Mouse (Mus musculus) forebrain, embryonic 12.5 days (tissue): ENCODE measurements around the gene Fbln1. TPM values are rescaled to one million over a fixed set of nuclear protein-coding genes. Genes with fewer than 3 reads are reported as not detected.

Experiments used
- ATAC-seq: fragments of 200-750 bp; cut with Nextera tagmentation; 2 replicates; pipeline ENCODE4 v1.8.0; 2017; ENCODE audit warnings: moderate TSS enrichment; ENCODE audit not compliant: low FRiP score
- H3K27ac ChIP-seq: fragments of 300-500 bp; sonication (generic); 2 replicates; pipeline ENCODE4 v1.5.1; 2016; ENCODE audit warnings: mild to moderate bottlenecking
- H3K27me3 ChIP-seq: fragments of 300-500 bp; sonication (generic); 2 replicates; pipeline ENCODE4 v1.6.1; 2016; ENCODE audit warnings: mild to moderate bottlenecking
- H3K36me3 ChIP-seq: fragments of 300-500 bp; sonication (generic); replicated peaks from 2 replicates; pipeline ENCODE4 v1.6.1; 2016; ENCODE audit warnings: mild to moderate bottlenecking
- H3K4me1 ChIP-seq: fragments of 300-500 bp; sonication (generic); 2 replicates; pipeline ENCODE4 v1.6.1; 2016
- H3K4me2 ChIP-seq: fragments of 300-500 bp; sonication (generic); 2 replicates; pipeline ENCODE4 v1.6.1; 2016; ENCODE audit warnings: mild to moderate bottlenecking, moderate library complexity
- H3K4me3 ChIP-seq: fragments of 300-500 bp; sonication (generic); replicated peaks from 2 replicates; pipeline ENCODE4 v1.5.1; 2016; ENCODE audit warnings: mild to moderate bottlenecking
- H3K9ac ChIP-seq: fragments of 300-500 bp; sonication (generic); 2 replicates; pipeline ENCODE4 v1.6.1; 2016; ENCODE audit warnings: mild to moderate bottlenecking
- H3K9me3 ChIP-seq: fragments of 300-500 bp; sonication (generic); 2 replicates; pipeline ENCODE4 v1.6.1; 2016
- WGBS: fragments of 180-500 bp; shearing (Covaris S2); methylation state at CpG from one replicate; pipeline ENCODE4 v1.1.7; 2016; 5-methylcytosine and 5-hydroxymethylcytosine counted together
- polyA plus RNA-seq: library from polyadenylated mRNA; unstranded; fragments of >200 nt; fragmentation: Nextera tagmentation; extraction: Ambion mirVana; gene quantifications from 2 replicates; pipeline ENCODE4 v1.2.1, GENCODE M21; 2016

Gene Fbln1
- polyA plus RNA-seq, 1 experiment from 2014 or later: 112 TPM

DNA sequence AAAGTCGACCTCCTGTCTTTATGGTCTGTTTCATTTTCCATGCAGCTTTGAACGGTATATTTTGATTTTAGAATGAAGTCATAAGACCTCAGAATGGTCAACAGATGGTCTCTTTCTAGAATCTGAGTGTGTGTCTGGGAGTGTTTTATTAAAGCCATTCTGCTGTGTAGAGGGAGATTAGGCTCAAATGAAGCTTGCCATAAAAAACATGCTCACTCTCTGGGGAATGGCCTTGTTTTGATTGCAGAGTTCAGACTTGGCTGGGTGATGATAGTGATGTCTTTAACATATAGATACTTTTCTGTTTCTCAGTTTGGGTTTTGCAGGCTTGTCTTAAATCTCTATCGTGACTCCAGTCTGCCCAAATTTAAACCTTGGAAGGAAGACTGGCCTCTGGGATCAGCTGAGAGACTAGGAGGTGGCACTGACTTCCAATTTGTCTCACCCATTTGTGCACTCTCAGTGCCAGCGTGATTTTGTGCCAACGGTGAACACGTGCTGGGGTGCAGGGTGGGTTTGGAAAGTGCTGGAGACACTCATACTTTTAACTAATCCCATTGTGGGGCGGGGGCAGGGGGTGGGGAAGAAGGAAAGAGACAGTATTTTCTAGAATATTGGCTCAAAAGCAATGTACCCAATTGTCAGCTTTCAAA, 26.1 kb upstream of the Fbln1 start:
- Histone ChIP-seq H3K36me3 (no peaks in the 10 kb centered on the region), H3K4me1 (no peaks in the 10 kb centered on the region), H3K4me3 (no peak overlapping the region), H3K9me3 (no peaks in the 10 kb centered on the region), H3K9ac (no peak overlapping the region), H3K27me3 (no peaks in the 10 kb centered on the region), H3K4me2 (no peak overlapping the region), H3K27ac (no peak overlapping the region)
- ATAC-seq: no peak
- WGBS: 83% methylated on average over 7 of the region's 7 CpGs

DNA sequence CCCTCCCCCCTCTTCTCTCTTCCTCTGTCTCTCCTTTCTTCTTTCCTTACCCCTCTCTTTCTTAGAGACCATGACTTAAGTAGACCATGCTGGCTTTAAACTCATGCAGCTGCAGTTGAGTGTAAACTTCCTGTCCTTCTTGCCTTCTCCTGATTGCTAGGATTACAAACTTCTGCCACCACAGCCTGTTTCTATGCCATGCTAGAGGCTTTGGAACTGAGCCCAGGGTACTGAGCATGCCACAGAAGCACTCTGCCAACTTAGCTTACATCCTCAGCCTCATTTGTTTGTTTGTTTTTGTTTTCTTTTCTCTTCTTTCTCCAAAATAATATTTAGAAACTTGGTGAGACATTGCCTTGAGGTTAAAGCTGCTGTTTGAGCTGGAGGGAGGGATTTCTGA, 25.4 kb upstream of the Fbln1 start:
- Histone ChIP-seq H3K36me3 (no peaks in the 10 kb centered on the region), H3K9ac (no peak overlapping the region), H3K27ac (no peak overlapping the region), H3K9me3 (no peaks in the 10 kb centered on the region), H3K4me1 (no peaks in the 10 kb centered on the region), H3K4me2 (no peak overlapping the region), H3K27me3 (no peaks in the 10 kb centered on the region), H3K4me3 (no peak overlapping the region)
- no peak for ATAC-seq

DNA sequence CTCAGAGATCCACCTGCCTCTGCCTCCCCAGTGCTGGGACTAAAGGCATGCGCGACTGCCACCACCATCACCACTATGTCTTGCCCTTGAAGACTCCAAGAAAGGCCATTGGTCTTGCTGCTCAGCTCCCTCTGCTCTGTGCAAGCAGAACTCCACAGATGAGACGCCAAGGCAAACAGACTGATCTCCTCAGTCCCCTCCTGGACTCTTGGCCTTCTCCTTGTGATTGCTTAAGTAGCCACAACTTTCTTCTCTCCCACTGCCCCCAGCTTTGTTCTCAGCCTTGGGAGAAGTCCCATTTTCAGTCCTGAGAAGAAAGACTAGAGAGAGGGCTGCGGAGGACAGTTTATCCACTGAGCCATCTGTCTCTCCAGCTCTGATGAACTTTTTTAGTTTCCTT, 23.7 kb upstream of the Fbln1 start:
- H3K27ac ChIP-seq: no peak overlapping the region
- WGBS: 92% methylated on average over 4 of the region's 4 CpGs
- no peak overlapping the region for H3K9ac ChIP-seq
- no peak overlapping the region for H3K4me3 ChIP-seq
- no peaks in the 10 kb centered on the region for H3K27me3 ChIP-seq
- H3K4me1 ChIP-seq: no peaks in the 10 kb centered on the region
- no peak overlapping the region for H3K4me2 ChIP-seq
- no peaks in the 10 kb centered on the region for H3K36me3 ChIP-seq
- H3K9me3 ChIP-seq: no peaks in the 10 kb centered on the region
- ATAC-seq: no peak

DNA sequence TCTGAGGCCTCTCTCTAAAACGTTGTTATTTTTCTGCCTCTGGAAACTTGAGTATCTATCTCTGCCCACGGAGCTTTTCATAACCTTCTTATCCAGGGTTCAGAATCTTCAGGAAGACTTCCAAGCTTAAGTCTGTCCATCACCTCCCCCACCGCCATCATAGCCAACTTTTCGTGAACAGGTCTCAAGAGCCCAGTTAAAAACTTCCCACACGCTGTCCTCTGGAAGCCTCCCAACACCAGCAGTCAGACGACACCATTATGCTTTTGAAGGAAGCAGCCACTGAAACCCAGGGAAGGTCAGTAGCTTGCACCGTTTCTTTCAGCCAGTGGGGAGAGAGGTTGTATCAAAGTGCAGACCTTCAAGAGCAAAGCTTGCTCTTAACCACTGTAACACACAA, 18.8 kb upstream of the Fbln1 start:
- Histone ChIP-seq H3K4me1 (no peaks in the 10 kb centered on the region), H3K4me2 (no peak overlapping the region), H3K27me3 (no peaks in the 10 kb centered on the region), H3K36me3 (no peaks in the 10 kb centered on the region), H3K9ac (no peak overlapping the region), H3K27ac (no peak overlapping the region), H3K9me3 (no peaks in the 10 kb centered on the region), H3K4me3 (no peak overlapping the region)
- 89% methylated on average over 7 of the region's 7 CpGs for WGBS
- no peak for ATAC-seq

DNA sequence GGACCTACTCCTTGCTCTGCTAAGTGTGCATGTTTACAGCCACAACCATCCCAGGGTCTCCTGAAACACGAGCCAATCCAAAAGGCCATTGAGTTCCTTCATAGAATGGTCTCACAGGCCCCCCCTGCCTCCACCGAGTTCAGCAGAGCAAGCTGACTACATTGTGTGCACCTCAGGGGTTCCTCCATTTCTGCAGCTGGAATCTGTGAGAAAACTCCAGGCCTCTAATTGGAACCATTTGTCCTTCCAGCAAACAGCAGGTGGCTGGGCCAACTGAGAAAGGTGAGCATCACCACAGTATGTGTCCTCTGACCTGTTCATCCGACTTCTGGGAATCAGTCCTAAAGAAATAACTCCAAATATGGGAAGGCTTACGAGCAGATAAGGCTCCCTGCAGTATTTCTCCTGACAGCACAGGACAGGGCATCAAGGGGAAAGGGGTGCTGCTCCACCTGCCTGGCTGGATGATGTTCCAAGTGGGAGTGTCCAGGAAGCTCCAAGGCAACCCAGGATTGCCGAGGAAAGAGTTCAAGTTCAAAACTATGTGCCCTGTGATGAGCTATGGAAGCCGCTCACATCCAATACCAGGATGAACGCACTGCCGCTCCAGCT, 17.5 kb upstream of the Fbln1 start:
- ATAC-seq: no peak
- 49% methylated on average over 8 of the region's 8 CpGs for WGBS
- Histone ChIP-seq H3K9ac (no peak overlapping the region), H3K4me2 (no peak overlapping the region), H3K27ac (no peak overlapping the region), H3K36me3 (no peaks in the 10 kb centered on the region), H3K27me3 (no peaks in the 10 kb centered on the region), H3K9me3 (no peaks in the 10 kb centered on the region), H3K4me1 (no peaks in the 10 kb centered on the region), H3K4me3 (no peak overlapping the region)

DNA sequence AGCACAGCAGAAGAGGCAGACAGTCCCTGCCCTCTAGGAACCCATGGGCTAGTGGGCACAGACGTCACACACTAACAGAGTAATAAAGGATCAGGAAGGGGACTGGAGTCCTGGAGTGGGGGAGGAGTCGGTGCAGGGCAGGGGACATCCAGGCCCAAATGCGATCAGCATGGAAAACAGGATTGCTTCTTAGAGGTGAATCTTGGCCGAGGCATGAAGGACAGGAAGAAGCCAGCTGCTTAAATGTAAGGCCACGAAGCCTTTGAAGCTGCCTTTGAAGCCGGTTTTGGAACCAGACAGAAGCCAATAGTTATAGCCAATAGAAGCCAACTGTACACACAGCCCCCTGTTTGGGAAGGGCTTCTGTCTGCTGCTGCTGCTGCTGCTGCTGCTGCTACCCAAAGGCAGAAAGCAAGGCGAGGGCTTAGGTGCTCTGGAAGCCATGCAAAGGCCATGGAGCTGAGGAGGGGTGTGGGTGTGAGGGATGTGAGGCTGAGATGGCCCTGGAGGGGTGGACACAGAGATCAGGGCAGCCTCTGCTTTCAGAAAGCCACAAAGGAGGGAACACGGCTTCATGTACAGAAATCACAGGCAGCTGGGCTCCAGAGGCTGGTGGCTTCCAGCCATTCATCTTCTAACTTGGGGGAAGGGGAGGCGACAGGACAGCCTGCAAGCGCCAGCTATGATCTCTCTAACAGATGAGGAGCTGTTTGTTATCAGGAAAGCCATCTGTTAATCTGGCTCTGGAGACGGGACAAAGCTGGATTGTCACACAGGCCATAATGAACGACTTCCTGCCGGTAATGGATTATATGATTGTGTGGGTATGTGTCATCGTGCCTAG, 5.1 kb upstream of the Fbln1 start:
- no peak for ATAC-seq
- Histone ChIP-seq H3K9me3 (no peaks in the 10 kb centered on the region), H3K4me2 (no peak overlapping the region), H3K4me1 (peaks cover 12% of the 10 kb centered on the region), H3K27me3 (peaks cover 32% of the 10 kb centered on the region), H3K27ac (peak overlapping the region; percentile 63), H3K4me3 (no peak overlapping the region), H3K36me3 (no peaks in the 10 kb centered on the region), H3K9ac (no peak overlapping the region)
- 54% methylated on average over 14 of the region's 14 CpGs for WGBS

DNA sequence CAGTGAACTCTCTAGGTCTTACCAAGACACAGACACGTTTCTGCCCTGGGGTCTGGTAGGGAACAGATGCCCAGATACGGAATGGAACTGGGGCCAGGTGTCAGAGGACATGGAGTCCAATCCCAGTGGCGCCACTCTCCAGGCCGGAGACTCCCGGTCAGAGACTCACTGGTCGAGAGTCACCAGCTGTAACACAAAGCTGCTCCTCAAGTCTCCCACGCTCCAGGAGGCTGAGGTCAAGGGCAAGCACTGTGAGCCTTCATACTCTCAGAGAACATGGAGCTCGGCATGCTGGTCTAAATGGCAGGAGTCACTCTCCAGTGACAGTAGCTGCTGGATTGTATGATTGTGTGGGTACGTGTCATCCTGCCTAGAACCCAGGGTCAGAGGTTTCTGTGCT, 3.5 kb upstream of the Fbln1 start:
- H3K36me3 ChIP-seq: no peaks in the 10 kb centered on the region
- no peak overlapping the region for H3K27ac ChIP-seq
- no peak for ATAC-seq
- peaks cover 32% of the 10 kb centered on the region for H3K27me3 ChIP-seq
- H3K9me3 ChIP-seq: no peaks in the 10 kb centered on the region
- no peak overlapping the region for H3K4me3 ChIP-seq
- H3K9ac ChIP-seq: no peak overlapping the region
- 84% methylated on average over 9 of the region's 9 CpGs for WGBS
- H3K4me1 ChIP-seq: peaks cover 24% of the 10 kb centered on the region
- H3K4me2 ChIP-seq: no peak overlapping the region

DNA sequence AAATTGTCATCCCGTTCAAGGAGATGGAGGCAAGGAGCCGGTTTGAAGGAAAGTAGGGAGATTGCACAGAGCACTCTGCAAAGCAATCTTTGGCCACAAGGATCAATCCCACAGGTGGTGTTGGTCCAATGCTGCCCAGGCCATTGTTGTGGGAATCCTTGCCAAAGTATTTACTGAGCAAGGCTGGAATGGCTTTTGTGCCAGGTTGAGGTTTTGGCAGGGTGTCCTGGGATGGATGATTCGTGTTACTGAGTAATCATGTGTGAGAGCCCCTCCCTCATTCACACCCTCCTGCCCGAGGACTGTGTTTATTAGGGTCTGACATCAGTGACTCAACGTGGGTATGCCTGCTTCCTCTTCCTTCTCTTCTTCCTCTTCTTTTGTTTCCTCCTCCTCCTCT, 3.0 kb upstream of the Fbln1 start:
- no peak overlapping the region for H3K9ac ChIP-seq
- H3K4me1 ChIP-seq: peaks cover 30% of the 10 kb centered on the region
- H3K4me2 ChIP-seq: no peak overlapping the region
- peaks cover 32% of the 10 kb centered on the region for H3K27me3 ChIP-seq
- no peak overlapping the region for H3K27ac ChIP-seq
- no peaks in the 10 kb centered on the region for H3K36me3 ChIP-seq
- ATAC-seq: no peak
- H3K9me3 ChIP-seq: no peaks in the 10 kb centered on the region
- no peak overlapping the region for H3K4me3 ChIP-seq
- WGBS: 64% methylated on average over 5 of the region's 5 CpGs

DNA sequence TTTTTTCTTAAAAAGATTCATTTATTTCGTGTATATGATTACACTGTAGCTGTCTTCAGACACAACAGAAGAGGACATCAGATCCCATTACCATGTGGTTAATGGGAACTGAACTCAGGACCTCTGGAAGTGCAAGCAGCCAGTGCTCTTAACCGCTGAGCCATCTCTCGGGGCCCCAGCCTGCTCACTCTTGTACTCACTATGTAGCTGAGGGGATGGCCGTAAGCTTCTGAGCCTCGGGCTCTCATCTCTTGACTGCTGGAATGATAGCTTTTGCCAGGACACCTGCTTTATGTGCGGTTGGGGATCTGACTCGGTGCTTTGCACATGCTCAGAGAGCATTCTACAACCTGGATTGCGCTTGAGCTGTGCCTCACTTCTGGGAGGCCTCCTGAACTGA, 1.4 kb upstream of the Fbln1 start:
- Histone ChIP-seq H3K27ac (no peak overlapping the region), H3K36me3 (peaks cover 4% of the 10 kb centered on the region), H3K4me3 (no peak overlapping the region), H3K4me2 (no peak overlapping the region), H3K9ac (no peak overlapping the region), H3K9me3 (0 out of 2 replicates have a peak, but pooled peaks cover 4% of the 10 kb centered on the region), H3K27me3 (peaks cover 32% of the 10 kb centered on the region), H3K4me1 (peaks cover 39% of the 10 kb centered on the region)
- no peak for ATAC-seq
- 44% methylated on average over 8 of the region's 8 CpGs for WGBS

DNA sequence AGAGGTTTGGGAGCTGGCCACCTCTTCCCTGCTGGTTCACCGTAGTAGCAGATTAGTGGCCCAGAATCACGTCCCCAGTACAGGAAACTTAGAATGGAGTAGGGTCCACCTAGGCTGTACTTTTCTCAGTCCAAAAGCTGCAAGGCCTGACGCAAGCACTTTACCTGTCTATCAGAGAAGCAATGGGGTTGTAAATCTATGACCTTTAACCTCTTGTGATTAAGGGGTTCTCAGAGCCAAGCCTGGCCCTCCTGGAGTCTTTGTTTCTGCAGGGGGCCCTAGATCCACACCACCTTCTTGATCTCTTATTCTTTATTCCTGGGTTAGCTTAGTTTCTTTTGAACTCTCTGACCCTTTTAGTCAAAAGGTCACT, 940 bp downstream of the Fbln1 start:
- ATAC-seq: no peak
- peaks cover 25% of the 10 kb centered on the region for H3K36me3 ChIP-seq
- WGBS: 3% methylated on average over 3 of the region's 3 CpGs
- peaks cover 9% of the 10 kb centered on the region; the same call in 1 of the 2 replicates for H3K9me3 ChIP-seq
- peak overlapping the region; percentile 88 for H3K4me2 ChIP-seq
- peaks cover 32% of the 10 kb centered on the region for H3K27me3 ChIP-seq
- H3K9ac ChIP-seq: peak overlapping the region; percentile 88
- peak overlapping the region; percentile 88 for H3K27ac ChIP-seq
- peaks cover 30% of the 10 kb centered on the region for H3K4me1 ChIP-seq
- peak overlapping the region; percentile 64 for H3K4me3 ChIP-seq

DNA sequence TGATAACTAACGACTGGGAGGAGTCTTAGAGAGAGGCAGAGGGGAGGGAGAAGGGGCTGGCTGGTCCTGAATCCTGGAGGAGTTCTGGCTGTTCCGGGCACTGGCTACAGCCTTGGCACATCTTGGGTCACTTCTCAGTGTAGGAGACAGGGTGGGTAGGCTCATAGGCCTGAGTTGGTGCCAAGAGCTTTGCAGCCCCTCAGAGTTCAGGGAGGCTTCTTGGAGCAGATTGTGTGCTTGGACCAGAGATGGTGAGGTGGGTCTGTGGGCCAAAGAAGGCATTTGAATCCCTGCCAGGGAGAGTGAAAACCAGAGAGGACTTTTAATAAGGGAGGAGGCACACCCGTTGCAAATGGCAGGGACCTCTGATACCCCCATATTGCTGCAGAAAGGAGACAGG, 1.3 kb downstream of the Fbln1 start:
- Histone ChIP-seq H3K4me2 (peak overlapping the region; percentile 88), H3K27me3 (peaks cover 30% of the 10 kb centered on the region), H3K4me3 (peak overlapping the region; percentile 64), H3K36me3 (peaks cover 29% of the 10 kb centered on the region), H3K9me3 (peaks cover 9% of the 10 kb centered on the region; the same call in 1 of the 2 replicates), H3K27ac (peak overlapping the region; percentile 88), H3K4me1 (peaks cover 30% of the 10 kb centered on the region), H3K9ac (peak overlapping the region; percentile 88)
- 1% methylated on average over 3 of the region's 3 CpGs for WGBS
- no peak for ATAC-seq

DNA sequence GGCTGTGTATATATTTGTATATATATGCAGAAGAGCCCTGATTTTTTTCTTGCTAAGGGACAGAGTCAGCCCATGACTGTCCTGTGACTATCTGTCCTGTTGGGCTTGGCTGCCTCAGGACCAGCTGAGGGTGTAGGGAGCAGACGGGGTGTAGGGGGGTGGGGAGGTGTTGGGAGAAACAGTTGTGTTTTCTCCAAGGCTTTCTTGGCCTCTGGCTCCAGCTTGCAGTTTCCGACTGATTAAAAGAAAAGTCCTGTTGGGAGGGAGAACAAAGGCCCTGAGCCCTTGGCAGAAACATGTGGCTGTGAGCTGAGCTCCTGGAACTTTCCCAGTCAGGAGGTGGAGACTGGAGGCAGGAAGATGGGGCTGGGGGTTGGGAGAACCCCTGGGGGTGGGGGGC, 2.0 kb downstream of the Fbln1 start:
- H3K4me2 ChIP-seq: peak overlapping the region; percentile 88
- peak; percentile 28; the same call in 1 of the 2 replicates for ATAC-seq
- H3K9me3 ChIP-seq: peaks cover 9% of the 10 kb centered on the region; the same call in 1 of the 2 replicates
- WGBS: 0% methylated on average over 2 of the region's 2 CpGs
- H3K4me3 ChIP-seq: peak overlapping the region; percentile 64
- peak overlapping the region; percentile 88 for H3K27ac ChIP-seq
- peaks cover 30% of the 10 kb centered on the region for H3K4me1 ChIP-seq
- H3K9ac ChIP-seq: peak overlapping the region; percentile 88
- peaks cover 23% of the 10 kb centered on the region for H3K27me3 ChIP-seq
- H3K36me3 ChIP-seq: peaks cover 34% of the 10 kb centered on the region
